In the genomic region with DNA sequence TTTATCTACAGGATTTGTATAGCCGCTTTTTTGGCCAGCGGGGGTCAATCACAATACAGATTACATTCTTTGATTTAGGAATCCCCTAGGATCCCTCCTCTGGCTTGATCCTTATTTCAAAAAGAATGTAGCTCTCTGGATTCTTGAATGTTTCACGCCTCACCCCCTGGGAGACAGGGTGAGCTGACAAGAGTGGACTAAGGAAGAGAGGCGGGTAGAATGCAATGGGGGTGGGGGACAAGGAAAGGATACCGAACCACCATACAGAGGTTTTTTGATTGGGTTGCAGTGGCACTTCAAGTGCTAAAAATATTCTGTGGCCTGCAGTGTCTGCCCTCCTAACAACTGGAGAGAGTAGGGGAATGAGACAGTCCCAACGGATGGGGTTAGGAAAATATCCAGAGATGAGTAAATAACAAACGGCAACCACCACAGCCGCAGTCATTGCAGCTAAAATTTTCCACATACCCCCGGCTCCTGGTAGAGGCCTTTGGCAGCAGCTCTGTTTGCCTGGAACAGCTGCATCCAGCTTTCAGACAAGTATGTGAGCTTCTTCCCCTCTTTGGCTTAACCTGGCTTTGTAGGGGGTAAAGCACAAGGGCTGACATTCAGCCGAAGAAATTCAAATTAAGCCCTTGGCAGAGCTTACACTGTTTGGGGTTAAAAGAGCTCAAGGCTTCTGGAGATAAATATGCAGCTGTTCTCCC, we compare ENCODE assay signal across 13 mouse cellular contexts. TPM values are rescaled to one million over a fixed set of nuclear protein-coding genes. Genes with fewer than 3 reads are reported as not detected.
DNase-seq lines count a peak whose midpoint lies in the region; ATAC-seq and TF ChIP-seq lines count a peak whose summit lies in the region.
"Had no signal": no experiment of that assay in that cellular context is flagged by ENCODE, and none has a peak within 500 bp of the region (broad histone marks: within the 10 kb centered on the region; RNA-seq: fewer than 3 reads in every experiment).

No protein-coding gene starts in this region.

- no peaks in the 10 kb centered on the region for H3K36me3 ChIP-seq in heart, postnatal 0 days (replicated peaks; ENCODE audit: control insufficient read depth, insufficient read depth, low read length)
- no peaks in the 10 kb centered on the region for H3K36me3 ChIP-seq in lung, embryonic 14.5 days (ENCODE audit: insufficient read depth)

- H3K4me2 ChIP-seq in heart, postnatal 0 days (ENCODE audit: low read depth, low read length), result peak overlapping the region; percentile 9; the same call in 1 of the 2 replicates
- no peak overlapping the region for H3K4me2 ChIP-seq in lung, embryonic 14.5 days

- intact Hi-C loops in gastrocnemius, postnatal 14 days (cut with DNase I; ENCODE audit: low total_unique reads), result no loop called here

- H3K4me3 ChIP-seq in heart, postnatal 0 days (ENCODE audit: low read depth, low read length), result no peak overlapping the region
- no peak overlapping the region for H3K4me3 ChIP-seq in lung, embryonic 14.5 days (ENCODE audit: low read depth, low read length)

- H3K9ac ChIP-seq in heart, postnatal 0 days (replicated peaks; ENCODE audit: low read depth, low read length), result no peak overlapping the region
- no peak overlapping the region for H3K9ac ChIP-seq in lung, embryonic 14.5 days

- no peak for TF ChIP-seq POLR2A in brain, embryonic 14.5 days (IDR thresholded peaks at IDR 0.05; ENCODE audit: borderline replicate concordance, extremely low read depth, insufficient read depth, insufficient read length, poor library complexity, severe bottlenecking)

- H3K9me3 ChIP-seq in heart, postnatal 0 days (replicated peaks; ENCODE audit: control insufficient read depth, low read length), result no peaks in the 10 kb centered on the region
- no peaks in the 10 kb centered on the region for H3K9me3 ChIP-seq in lung, embryonic 14.5 days (ENCODE audit: low read depth, low read length)

- H3K4me1 ChIP-seq in heart, postnatal 0 days (ENCODE audit: control insufficient read depth, insufficient read depth), result no peaks in the 10 kb centered on the region
- no peaks in the 10 kb centered on the region for H3K4me1 ChIP-seq in lung, embryonic 14.5 days (ENCODE audit: insufficient read depth)

- 31% methylated on average over 10 of the region's 10 CpGs for WGBS in heart, postnatal 0 days
- 31% methylated on average over 10 of the region's 10 CpGs for WGBS in lung, embryonic 14.5 days

- TF ChIP-seq EP300 in heart, postnatal 0 days (IDR thresholded peaks at IDR 0.05; ENCODE audit: low read depth), result no peak

- peak; percentile 2 to 9 for DNase-seq in gastrocnemius, adult 8-10 months (ENCODE audit: low spot score in 2 of 2)
- DNase-seq in gastrocnemius, postnatal 14 days, result no peak
- DNase-seq in brain, embryonic 14.5 days (ENCODE audit: low read depth), result peak; percentile 17
- DNase-seq in heart, postnatal 0 days (ENCODE audit: low spot score), result no peak
- DNase-seq in lung, embryonic 14.5 days, result peak; percentile 72
- no peak for DNase-seq in cerebellum, postnatal 4 days (ENCODE audit: low spot score in 2 of 2)
- DNase-seq in natural killer cell, adult 2 months (ENCODE audit: low spot score in 2 of 2), result no peak
- DNase-seq in ovary, postnatal 36 days (ENCODE audit: low spot score), result no peak
- DNase-seq: cerebellum, adult 9-10 months; layer of hippocampus, adult 9-11 months had no signal

- ATAC-seq in heart, postnatal 0 days (ENCODE audit: insufficient read depth, low read depth), result 0 out of 2 replicates have a peak, but pooled peaks have one; percentile 24
- peak; percentile 85 for ATAC-seq in lung, embryonic 14.5 days (ENCODE audit: insufficient read depth)
- ATAC-seq: CD4-positive, CD25-positive, alpha-beta regulatory T cell, adult 4 months had no signal

- TF ChIP-seq CTCF in brain, embryonic 14.5 days (IDR thresholded peaks at IDR 0.05; ENCODE audit: borderline replicate concordance, extremely low read depth, insufficient read depth, insufficient read length), result no peak
- no peak for TF ChIP-seq CTCF in heart, postnatal 0 days (IDR thresholded peaks at IDR 0.05; ENCODE audit: low read depth)
- no peak for TF ChIP-seq CTCF in lung, embryonic 14.5 days (IDR thresholded peaks at IDR 0.05; ENCODE audit: low read depth)

- H3K27ac ChIP-seq in heart, postnatal 0 days (ENCODE audit: low read depth), result no peak overlapping the region
- H3K27ac ChIP-seq in lung, embryonic 14.5 days (ENCODE audit: low read depth), result peak overlapping the region; percentile 63
- H3K27ac ChIP-seq: macrophage had no signal

- no peaks in the 10 kb centered on the region for H3K27me3 ChIP-seq in heart, postnatal 0 days (ENCODE audit: control insufficient read depth, insufficient read depth, low read length)
- H3K27me3 ChIP-seq in lung, embryonic 14.5 days (ENCODE audit: insufficient read depth, low read length), result no peaks in the 10 kb centered on the region

RNA-seq across cellular contexts. Expression of gene Srpx2, which starts 3.3 kb away (rescaled TPM):
- total RNA-seq in gastrocnemius, adult 8-10 months (2022), result 1 to 10 TPM; 1.1 to 2.8 (median 1.8) TPM
- 1 to 10 TPM; 8.4 to 8.7 TPM for total RNA-seq in gastrocnemius, postnatal 14 days (2021)
- polyA plus RNA-seq in brain, embryonic 14.5 days (2012; rRNA removed), result 0.66 and 2.1 TPM in 2 replicates
- total RNA-seq in heart, postnatal 0 days (2014; rRNA removed; ENCODE audit: low replicate concordance), result 8.2 and 8.9 TPM in 2 replicates
- 8.5 TPM in 2 replicates for polyA plus RNA-seq in heart, postnatal 0 days (2015; fragmentation: Nextera tagmentation; extraction: Ambion mirVana)
- polyA plus RNA-seq in lung, embryonic 14.5 days (2014; fragmentation: Nextera tagmentation; extraction: Ambion mirVana), result 5.4 and 6.1 TPM in 2 replicates
- total RNA-seq: neutrophil, adult 5-6 weeks had no signal
- polyA plus RNA-seq: CD4-positive, CD25-positive, alpha-beta regulatory T cell, adult 4 months; macrophage had no signal

RNA-seq across cellular contexts. Expression of gene Tspan6, which starts 13.3 kb away (rescaled TPM):
- total RNA-seq in gastrocnemius, adult 8-10 months (2022), result 1 to 10 TPM; 2.1 to 2.6 (median 2.3) TPM
- 10 to 100 TPM; 12.3 to 13.0 TPM for total RNA-seq in gastrocnemius, postnatal 14 days (2021)
- polyA plus RNA-seq in brain, embryonic 14.5 days (2012; rRNA removed), result 125 and 129 TPM in 2 replicates
- total RNA-seq in heart, postnatal 0 days (2014; rRNA removed; ENCODE audit: low replicate concordance), result 40.1 and 85.2 TPM in 2 replicates
- 69.1 and 70.0 TPM in 2 replicates for polyA plus RNA-seq in heart, postnatal 0 days (2015; fragmentation: Nextera tagmentation; extraction: Ambion mirVana)
- polyA plus RNA-seq in lung, embryonic 14.5 days (2014; fragmentation: Nextera tagmentation; extraction: Ambion mirVana), result 186 and 189 TPM in 2 replicates
- polyA plus RNA-seq: macrophage had no signal

Comparison
In these comparisons a context has a peak if more than half of its experiments do, and no peak if none do; other contexts are left out.
1. DNase-seq: peak in gastrocnemius, adult 8-10 months (2 of 2), brain, embryonic 14.5 days (single experiment) and lung, embryonic 14.5 days (single experiment); none in gastrocnemius, postnatal 14 days (single experiment), heart, postnatal 0 days (single experiment), cerebellum, postnatal 4 days (0 of 2), natural killer cell, adult 2 months (0 of 2) and ovary, postnatal 36 days (single experiment).